Mouse (Mus musculus): ENCODE measurements around the gene Ttf2. TPM values are rescaled to one million over a fixed set of nuclear protein-coding genes. Genes with fewer than 3 reads are reported as not detected.

The Ttf2 gene
- polyA plus RNA-seq, 1 experiment from 2014 or later: 3.3 TPM

GRCm38 (mm10) chr3:100961501-100961900, 8.0 kb downstream of the Ttf2 start:
- H3K4me1 ChIP-seq (ENCODE audit: insufficient read depth): no peaks in the 10 kb centered on the region
- TF ChIP-seq CTCF (IDR thresholded peaks at IDR 0.05; ENCODE audit: low read depth): no peak
- no peak for TF ChIP-seq EP300 (IDR thresholded peaks at IDR 0.05; ENCODE audit: low read depth)
- DNase-seq: no peak
- H3K4me3 ChIP-seq (ENCODE audit: low read depth, low read length): no peak overlapping the region
- no peaks in the 10 kb centered on the region for H3K27me3 ChIP-seq (ENCODE audit: insufficient read depth, low read length)
- no peaks in the 10 kb centered on the region for H3K9me3 ChIP-seq (ENCODE audit: low read length)
- H3K4me2 ChIP-seq (ENCODE audit: low read depth, low read length): no peak overlapping the region
- WGBS (ENCODE audit: insufficient replicate concordance): 79% methylated on average over 7 of the region's 7 CpGs
- no peak overlapping the region for H3K9ac ChIP-seq (replicated peaks)
- H3K36me3 ChIP-seq (replicated peaks; ENCODE audit: insufficient read depth, low read length): peaks cover 53% of the 10 kb centered on the region
- no peak for ATAC-seq
- H3K27ac ChIP-seq (ENCODE audit: low read depth): no peak overlapping the region

GRCm38 (mm10) chr3:100961007-100961406, 8.5 kb downstream of the Ttf2 start:
- Histone ChIP-seq H3K27ac (ENCODE audit: low read depth) (no peak overlapping the region), H3K36me3 (replicated peaks; ENCODE audit: insufficient read depth, low read length) (peaks cover 56% of the 10 kb centered on the region), H3K9me3 (ENCODE audit: low read length) (no peaks in the 10 kb centered on the region), H3K9ac (replicated peaks) (no peak overlapping the region), H3K27me3 (ENCODE audit: insufficient read depth, low read length) (no peaks in the 10 kb centered on the region), H3K4me3 (ENCODE audit: low read depth, low read length) (no peak overlapping the region), H3K4me1 (ENCODE audit: insufficient read depth) (no peaks in the 10 kb centered on the region), H3K4me2 (ENCODE audit: low read depth, low read length) (no peak overlapping the region)
- TF ChIP-seq CTCF (IDR thresholded peaks at IDR 0.05; ENCODE audit: low read depth): no peak
- TF ChIP-seq EP300 (IDR thresholded peaks at IDR 0.05; ENCODE audit: low read depth): no peak
- DNase-seq (no peak), ATAC-seq (no peak)
- 56% methylated on average over 5 of the region's 5 CpGs for WGBS (ENCODE audit: insufficient replicate concordance)

- Histone ChIP-seq H3K9ac (replicated peaks) (no peak overlapping the region), H3K4me3 (ENCODE audit: low read depth, low read length) (no peak overlapping the region), H3K27me3 (ENCODE audit: insufficient read depth, low read length) (no peaks in the 10 kb centered on the region), H3K27ac (ENCODE audit: low read depth) (no peak overlapping the region), H3K36me3 (replicated peaks; ENCODE audit: insufficient read depth, low read length) (peaks cover 70% of the 10 kb centered on the region), H3K4me2 (ENCODE audit: low read depth, low read length) (no peak overlapping the region), H3K4me1 (ENCODE audit: insufficient read depth) (no peaks in the 10 kb centered on the region), H3K9me3 (ENCODE audit: low read length) (no peaks in the 10 kb centered on the region)
- ATAC-seq (no peak), DNase-seq (no peak)
- peak; percentile 43 for TF ChIP-seq CTCF (IDR thresholded peaks at IDR 0.05; ENCODE audit: low read depth)
- TF ChIP-seq EP300 (IDR thresholded peaks at IDR 0.05; ENCODE audit: low read depth): no peak
Observed at GRCm38 (mm10) chr3:100954616-100955015, 14.8 kb downstream of the Ttf2 start.

GRCm38 (mm10) chr3:100951531-100951930, 17.9 kb downstream of the Ttf2 start:
- Histone ChIP-seq H3K27ac (ENCODE audit: low read depth) (no peak overlapping the region), H3K36me3 (replicated peaks; ENCODE audit: insufficient read depth, low read length) (peaks cover 75% of the 10 kb centered on the region), H3K9ac (replicated peaks) (no peak overlapping the region), H3K4me2 (ENCODE audit: low read depth, low read length) (no peak overlapping the region), H3K27me3 (ENCODE audit: insufficient read depth, low read length) (no peaks in the 10 kb centered on the region), H3K4me3 (ENCODE audit: low read depth, low read length) (no peak overlapping the region), H3K4me1 (ENCODE audit: insufficient read depth) (no peaks in the 10 kb centered on the region), H3K9me3 (ENCODE audit: low read length) (no peaks in the 10 kb centered on the region)
- 86% methylated on average over 4 of the region's 4 CpGs for WGBS (ENCODE audit: insufficient replicate concordance)
- no peak for TF ChIP-seq CTCF (IDR thresholded peaks at IDR 0.05; ENCODE audit: low read depth)
- no peak for TF ChIP-seq EP300 (IDR thresholded peaks at IDR 0.05; ENCODE audit: low read depth)
- ATAC-seq: no peak
- no peak for DNase-seq

GRCm38 (mm10) chr3:100947286-100947685, 22.2 kb downstream of the Ttf2 start:
- Histone ChIP-seq H3K27me3 (ENCODE audit: insufficient read depth, low read length) (no peaks in the 10 kb centered on the region), H3K4me3 (ENCODE audit: low read depth, low read length) (no peak overlapping the region), H3K9me3 (ENCODE audit: low read length) (no peaks in the 10 kb centered on the region), H3K36me3 (replicated peaks; ENCODE audit: insufficient read depth, low read length) (peaks cover 73% of the 10 kb centered on the region), H3K4me2 (ENCODE audit: low read depth, low read length) (no peak overlapping the region), H3K9ac (replicated peaks) (no peak overlapping the region), H3K4me1 (ENCODE audit: insufficient read depth) (no peaks in the 10 kb centered on the region), H3K27ac (ENCODE audit: low read depth) (no peak overlapping the region)
- DNase-seq: no peak
- WGBS (ENCODE audit: insufficient replicate concordance): 89% methylated on average over 8 of the region's 8 CpGs
- TF ChIP-seq CTCF (IDR thresholded peaks at IDR 0.05; ENCODE audit: low read depth) (no peak), EP300 (IDR thresholded peaks at IDR 0.05; ENCODE audit: low read depth) (no peak)
- ATAC-seq: no peak

- peaks cover 52% of the 10 kb centered on the region for H3K36me3 ChIP-seq (replicated peaks; ENCODE audit: insufficient read depth, low read length)
- H3K9ac ChIP-seq (replicated peaks): no peak overlapping the region
- DNase-seq (no peak), ATAC-seq (no peak)
- no peak overlapping the region for H3K4me3 ChIP-seq (ENCODE audit: low read depth, low read length)
- no peak overlapping the region for H3K4me2 ChIP-seq (ENCODE audit: low read depth, low read length)
- no peak overlapping the region for H3K27ac ChIP-seq (ENCODE audit: low read depth)
- no peaks in the 10 kb centered on the region for H3K27me3 ChIP-seq (ENCODE audit: insufficient read depth, low read length)
- WGBS (ENCODE audit: insufficient replicate concordance): 75% methylated on average over 4 of the region's 4 CpGs
- no peaks in the 10 kb centered on the region for H3K9me3 ChIP-seq (ENCODE audit: low read length)
- TF ChIP-seq EP300 (IDR thresholded peaks at IDR 0.05; ENCODE audit: low read depth) (no peak), CTCF (IDR thresholded peaks at IDR 0.05; ENCODE audit: low read depth) (no peak)
- H3K4me1 ChIP-seq (ENCODE audit: insufficient read depth): no peaks in the 10 kb centered on the region
Observed at GRCm38 (mm10) chr3:100940496-100941037, 28.9 kb downstream of the Ttf2 start.

- DNase-seq (no peak), ATAC-seq (no peak)
- Histone ChIP-seq H3K36me3 (replicated peaks; ENCODE audit: insufficient read depth, low read length) (peaks cover 32% of the 10 kb centered on the region), H3K9ac (replicated peaks) (no peak overlapping the region), H3K4me1 (ENCODE audit: insufficient read depth) (no peaks in the 10 kb centered on the region), H3K9me3 (ENCODE audit: low read length) (no peaks in the 10 kb centered on the region), H3K4me2 (ENCODE audit: low read depth, low read length) (no peak overlapping the region), H3K27me3 (ENCODE audit: insufficient read depth, low read length) (no peaks in the 10 kb centered on the region), H3K27ac (ENCODE audit: low read depth) (no peak overlapping the region), H3K4me3 (ENCODE audit: low read depth, low read length) (no peak overlapping the region)
- WGBS (ENCODE audit: insufficient replicate concordance): 89% methylated on average over 4 of the region's 4 CpGs
- TF ChIP-seq CTCF (IDR thresholded peaks at IDR 0.05; ENCODE audit: low read depth): no peak
- no peak for TF ChIP-seq EP300 (IDR thresholded peaks at IDR 0.05; ENCODE audit: low read depth)
Observed at GRCm38 (mm10) chr3:100938211-100938610, 31.3 kb downstream of the Ttf2 start.

All from liver, postnatal 0 days (tissue).